Mouse (Mus musculus): ENCODE results near the gene Ppp6r3. TPM values are rescaled to one million over a fixed set of nuclear protein-coding genes. Genes with fewer than 3 reads are reported as not detected.

Ppp6r3 gene
- polyA plus RNA-seq, 1 experiment from 2014 or later = 75.5 TPM

DNA sequence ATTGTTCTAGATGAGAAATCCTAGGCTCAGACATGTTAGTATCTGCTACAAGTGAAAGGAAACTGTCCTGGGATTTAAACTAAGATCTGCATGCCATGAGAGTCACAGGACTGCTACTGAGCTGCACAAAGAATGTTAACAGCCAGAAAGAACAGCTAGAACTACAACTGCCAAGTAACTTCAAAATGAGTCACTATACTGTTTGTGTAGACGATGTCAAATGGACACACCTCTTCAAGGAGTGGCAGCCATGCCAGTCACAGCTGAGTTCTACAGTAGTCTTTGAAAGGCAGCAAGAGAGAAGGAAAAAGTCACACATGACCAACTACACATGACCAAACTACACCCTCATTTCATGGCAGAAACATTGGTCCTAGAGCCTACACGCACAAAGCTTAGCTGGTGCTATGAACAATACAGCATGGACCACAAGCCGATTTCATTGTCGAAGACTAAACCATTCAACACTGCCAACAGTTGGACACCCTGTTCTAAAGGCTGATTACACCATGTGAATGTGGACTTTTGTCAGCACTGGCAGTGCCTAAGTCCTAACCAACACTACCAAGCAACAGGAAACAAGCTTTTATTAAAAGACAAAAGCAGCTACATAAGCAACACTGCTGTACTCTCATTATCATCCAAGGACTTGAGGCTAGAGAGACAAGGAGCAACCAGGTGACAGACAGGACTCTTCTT lies 55.9 kb downstream of the Ppp6r3 start:
- no peak overlapping the region for H3K4me2 ChIP-seq
- H3K27ac ChIP-seq = no peak overlapping the region
- no peaks in the 10 kb centered on the region for H3K4me1 ChIP-seq (replicated peaks)
- no peak overlapping the region for H3K9ac ChIP-seq (replicated peaks)
- H3K4me3 ChIP-seq (replicated peaks) = no peak overlapping the region
- no peak for ATAC-seq (ENCODE audit: insufficient number of reproducible peaks, insufficient read depth, low FRiP score, low TSS enrichment, low read depth)
- H3K27me3 ChIP-seq = no peaks in the 10 kb centered on the region
- H3K36me3 ChIP-seq = peaks cover 85% of the 10 kb centered on the region
- WGBS = 97% methylated on average over 4 of the region's 4 CpGs
- H3K9me3 ChIP-seq = no peaks in the 10 kb centered on the region

DNA sequence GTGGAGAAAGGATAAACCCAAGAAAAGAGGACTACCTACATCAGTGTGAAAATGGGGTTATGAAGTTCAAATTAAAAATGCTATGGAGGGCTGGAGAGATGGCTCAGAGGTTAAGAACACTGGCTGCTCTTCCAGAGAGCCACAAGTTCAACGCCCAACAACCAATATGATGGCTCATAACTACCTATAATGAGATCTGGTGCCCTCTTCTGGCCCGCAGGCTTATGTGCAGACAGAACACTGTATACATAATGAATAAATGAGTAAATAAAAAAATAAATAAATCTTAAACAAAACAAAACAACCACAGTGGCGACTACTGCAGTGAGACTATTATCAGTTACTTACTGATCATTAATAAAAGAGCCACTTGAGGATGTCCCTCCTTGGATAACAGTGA lies 78.3 kb downstream of the Ppp6r3 start:
- no peaks in the 10 kb centered on the region for H3K9me3 ChIP-seq
- ATAC-seq (ENCODE audit: insufficient number of reproducible peaks, insufficient read depth, low FRiP score, low TSS enrichment, low read depth) = no peak
- no peak overlapping the region for H3K9ac ChIP-seq (replicated peaks)
- no peaks in the 10 kb centered on the region for H3K27me3 ChIP-seq
- no peaks in the 10 kb centered on the region for H3K4me1 ChIP-seq (replicated peaks)
- H3K4me2 ChIP-seq = no peak overlapping the region
- H3K27ac ChIP-seq = no peak overlapping the region
- 95% methylated on average over 3 of the region's 3 CpGs for WGBS
- no peak overlapping the region for H3K4me3 ChIP-seq (replicated peaks)
- peaks cover 87% of the 10 kb centered on the region for H3K36me3 ChIP-seq

DNA sequence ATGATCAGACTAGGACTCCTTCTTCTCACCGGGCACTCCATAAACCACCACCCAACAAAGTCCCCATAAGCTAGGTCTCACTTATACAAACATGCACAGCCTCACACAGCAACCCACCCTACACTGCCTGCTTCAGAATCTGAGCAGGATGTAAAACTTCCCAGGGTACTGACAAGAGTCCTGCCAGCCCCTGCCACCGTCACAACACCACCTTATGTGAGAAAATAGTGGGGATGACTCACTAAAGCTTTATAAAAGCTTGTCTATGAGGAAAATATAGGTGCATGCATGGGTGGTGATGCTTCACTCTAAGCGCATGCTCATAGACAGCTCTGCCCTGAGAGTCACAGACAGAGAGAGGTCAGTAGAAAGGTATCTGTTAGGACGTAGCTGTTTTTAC lies 85.7 kb downstream of the Ppp6r3 start:
- no peaks in the 10 kb centered on the region for H3K9me3 ChIP-seq
- no peak for ATAC-seq (ENCODE audit: insufficient number of reproducible peaks, insufficient read depth, low FRiP score, low TSS enrichment, low read depth)
- no peak overlapping the region for H3K9ac ChIP-seq (replicated peaks)
- H3K4me1 ChIP-seq (replicated peaks) = no peaks in the 10 kb centered on the region
- 97% methylated on average over 4 of the region's 4 CpGs for WGBS
- H3K4me3 ChIP-seq (replicated peaks) = no peak overlapping the region
- H3K4me2 ChIP-seq = no peak overlapping the region
- no peaks in the 10 kb centered on the region for H3K27me3 ChIP-seq
- H3K27ac ChIP-seq = no peak overlapping the region
- peaks cover 97% of the 10 kb centered on the region for H3K36me3 ChIP-seq

DNA sequence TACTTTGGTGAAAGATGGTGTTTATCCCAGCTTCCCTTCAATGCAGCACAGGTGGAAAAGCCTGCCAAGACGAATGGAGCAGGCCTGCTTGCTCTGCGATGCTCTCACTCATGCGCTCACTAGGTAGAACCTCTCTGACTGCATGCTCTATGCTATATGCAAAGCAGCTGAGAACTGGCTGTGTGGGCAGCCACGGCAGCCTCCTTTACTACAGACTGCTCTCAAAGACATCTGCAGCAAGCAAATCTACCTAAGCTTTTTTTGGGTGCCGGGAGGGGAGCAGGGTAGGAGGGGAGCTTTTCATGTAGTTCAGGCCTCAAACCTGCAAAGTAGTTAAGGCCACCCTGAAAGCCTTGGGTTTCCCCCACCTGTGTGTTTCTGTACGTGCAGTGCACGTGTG lies 92.7 kb downstream of the Ppp6r3 start:
- Histone ChIP-seq H3K4me2 (no peak overlapping the region), H3K9me3 (no peaks in the 10 kb centered on the region), H3K36me3 (peaks cover 91% of the 10 kb centered on the region), H3K27ac (no peak overlapping the region), H3K27me3 (no peaks in the 10 kb centered on the region), H3K4me1 (replicated peaks) (no peaks in the 10 kb centered on the region), H3K4me3 (replicated peaks) (no peak overlapping the region), H3K9ac (replicated peaks) (no peak overlapping the region)
- WGBS = 95% methylated on average over 7 of the region's 7 CpGs
- no peak for ATAC-seq (ENCODE audit: insufficient number of reproducible peaks, insufficient read depth, low FRiP score, low TSS enrichment, low read depth)

DNA sequence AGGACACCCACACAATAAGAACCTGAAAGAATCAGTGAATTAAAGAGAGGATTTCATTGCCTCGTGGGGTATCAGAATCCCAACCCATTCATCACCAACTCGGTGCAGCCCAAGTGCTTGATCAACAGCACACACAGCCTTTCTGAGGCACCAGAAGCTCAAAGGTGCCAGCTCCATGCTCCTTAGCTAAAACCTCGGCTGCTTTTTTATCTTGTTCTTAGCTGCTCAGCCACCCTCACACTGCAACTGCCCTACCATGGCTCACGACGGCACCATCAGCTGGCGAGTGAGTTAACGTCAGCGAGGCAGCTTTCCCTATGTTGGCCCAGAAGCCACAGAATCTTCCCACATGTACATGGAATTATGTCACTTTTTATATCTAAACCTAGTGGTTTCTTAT lies 95.4 kb downstream of the Ppp6r3 start:
- Histone ChIP-seq H3K9me3 (no peaks in the 10 kb centered on the region), H3K4me3 (replicated peaks) (no peak overlapping the region), H3K36me3 (peaks cover 89% of the 10 kb centered on the region), H3K27me3 (no peaks in the 10 kb centered on the region), H3K4me2 (no peak overlapping the region), H3K9ac (replicated peaks) (no peak overlapping the region), H3K27ac (no peak overlapping the region), H3K4me1 (replicated peaks) (no peaks in the 10 kb centered on the region)
- no peak for ATAC-seq (ENCODE audit: insufficient number of reproducible peaks, insufficient read depth, low FRiP score, low TSS enrichment, low read depth)
- WGBS = 92% methylated on average over 8 of the region's 8 CpGs

DNA sequence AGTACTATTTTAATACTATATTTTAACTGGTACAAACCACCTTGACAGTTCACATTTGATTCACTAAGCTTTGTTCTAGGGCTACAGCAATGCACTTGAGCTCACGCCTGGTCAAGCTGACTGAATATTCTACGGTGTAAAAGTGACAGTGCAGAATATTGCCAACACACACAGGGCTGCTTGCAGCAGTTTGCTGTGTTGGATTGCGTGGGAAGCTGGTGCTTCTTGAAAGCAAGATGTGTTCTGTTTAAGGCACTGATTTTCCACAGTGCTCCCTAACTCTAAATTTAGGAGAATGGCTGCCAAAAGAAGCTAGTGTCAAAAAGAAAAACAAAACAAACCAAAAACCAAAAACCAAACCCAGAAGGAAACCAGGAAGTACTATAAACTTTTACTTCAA lies 98.6 kb downstream of the Ppp6r3 start:
- Histone ChIP-seq H3K4me2 (no peak overlapping the region), H3K27me3 (no peaks in the 10 kb centered on the region), H3K9ac (replicated peaks) (no peak overlapping the region), H3K9me3 (no peaks in the 10 kb centered on the region), H3K4me1 (replicated peaks) (no peaks in the 10 kb centered on the region), H3K4me3 (replicated peaks) (no peak overlapping the region), H3K27ac (no peak overlapping the region), H3K36me3 (peaks cover 91% of the 10 kb centered on the region)
- ATAC-seq (ENCODE audit: insufficient number of reproducible peaks, insufficient read depth, low FRiP score, low TSS enrichment, low read depth) = no peak
- WGBS = 95% methylated on average over 3 of the region's 3 CpGs

DNA sequence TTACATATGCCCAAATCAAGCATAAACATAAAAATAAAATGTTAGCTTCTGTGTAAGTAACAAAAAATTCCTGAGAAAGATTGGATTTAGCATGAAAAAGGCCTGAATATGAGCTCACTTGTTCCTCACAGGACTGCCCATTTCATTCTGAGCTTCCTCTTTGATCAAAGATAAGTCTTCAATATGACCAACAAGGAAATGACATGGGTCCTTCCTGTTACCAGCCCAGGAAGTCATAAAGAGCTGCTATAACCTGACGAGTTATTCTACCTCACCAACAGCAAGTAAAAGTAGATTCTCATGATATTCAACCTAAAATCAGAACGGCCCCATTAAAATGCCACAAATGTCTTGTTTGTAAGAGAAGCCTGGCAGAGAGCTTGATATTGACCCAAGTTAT lies 104.3 kb downstream of the Ppp6r3 start:
- Histone ChIP-seq H3K4me2 (no peak overlapping the region), H3K36me3 (peaks cover 100% of the 10 kb centered on the region)
- no peak for ATAC-seq (ENCODE audit: insufficient number of reproducible peaks, insufficient read depth, low FRiP score, low TSS enrichment, low read depth)

DNA sequence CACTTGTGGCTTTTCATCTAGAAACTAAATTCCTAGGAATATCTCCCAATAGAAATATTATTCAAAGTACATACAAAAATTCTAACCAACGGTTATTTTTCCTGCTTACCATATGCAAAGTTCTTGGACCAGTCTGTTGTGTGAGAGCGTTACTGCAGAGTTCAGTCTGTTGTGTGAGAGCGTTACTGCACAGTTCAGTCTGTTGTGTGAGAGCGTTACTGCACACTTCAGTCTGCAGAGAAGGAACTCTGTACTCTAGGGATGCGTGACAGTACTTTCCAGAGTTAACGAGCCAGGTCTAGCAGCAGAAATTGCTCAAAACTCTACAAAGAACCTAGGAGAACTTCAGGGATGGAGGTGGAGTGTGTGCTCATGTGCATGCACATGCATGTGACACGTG lies 108.0 kb downstream of the Ppp6r3 start:
- H3K27me3 ChIP-seq = no peaks in the 10 kb centered on the region
- H3K4me1 ChIP-seq (replicated peaks) = no peaks in the 10 kb centered on the region
- H3K27ac ChIP-seq = no peak overlapping the region
- ATAC-seq (ENCODE audit: insufficient number of reproducible peaks, insufficient read depth, low FRiP score, low TSS enrichment, low read depth) = no peak
- peaks cover 100% of the 10 kb centered on the region for H3K36me3 ChIP-seq
- no peak overlapping the region for H3K4me2 ChIP-seq
- no peaks in the 10 kb centered on the region for H3K9me3 ChIP-seq
- H3K9ac ChIP-seq (replicated peaks) = no peak overlapping the region
- 95% methylated on average over 7 of the region's 7 CpGs for WGBS
- no peak overlapping the region for H3K4me3 ChIP-seq (replicated peaks)

More for the DNA sequence above, 104.3 kb downstream of the Ppp6r3 start:
- no peak overlapping the region for H3K9ac ChIP-seq (replicated peaks)
- H3K9me3 ChIP-seq = no peaks in the 10 kb centered on the region
- H3K27ac ChIP-seq = no peak overlapping the region
- H3K4me1 ChIP-seq (replicated peaks) = no peaks in the 10 kb centered on the region
- no peaks in the 10 kb centered on the region for H3K27me3 ChIP-seq
- WGBS = 93% methylated on average over 2 of the region's 2 CpGs
- no peak overlapping the region for H3K4me3 ChIP-seq (replicated peaks)

DNA sequence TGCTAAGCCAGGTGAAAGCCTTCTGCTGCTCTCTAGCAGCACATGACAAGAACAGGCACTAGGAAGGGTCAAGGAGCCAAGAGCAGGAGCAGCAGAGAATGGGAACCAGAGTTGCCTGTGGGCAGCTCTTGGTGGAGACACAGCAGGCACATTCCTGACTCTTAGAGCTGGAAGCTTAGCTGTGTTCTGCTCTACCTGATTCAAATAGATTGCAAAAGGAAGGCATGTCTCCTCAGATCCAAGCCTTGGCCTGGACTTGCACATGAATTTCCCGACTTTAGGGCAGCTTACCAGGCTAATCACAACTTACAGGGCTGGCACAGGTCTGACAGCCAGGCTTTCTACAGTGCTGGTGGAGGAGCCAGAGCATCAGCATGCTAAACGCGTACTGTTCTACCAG lies 115.6 kb downstream of the Ppp6r3 start:
- no peak for ATAC-seq (ENCODE audit: insufficient number of reproducible peaks, insufficient read depth, low FRiP score, low TSS enrichment, low read depth)
- WGBS = 96% methylated on average over 3 of the region's 3 CpGs
- no peak overlapping the region for H3K4me2 ChIP-seq

DNA sequence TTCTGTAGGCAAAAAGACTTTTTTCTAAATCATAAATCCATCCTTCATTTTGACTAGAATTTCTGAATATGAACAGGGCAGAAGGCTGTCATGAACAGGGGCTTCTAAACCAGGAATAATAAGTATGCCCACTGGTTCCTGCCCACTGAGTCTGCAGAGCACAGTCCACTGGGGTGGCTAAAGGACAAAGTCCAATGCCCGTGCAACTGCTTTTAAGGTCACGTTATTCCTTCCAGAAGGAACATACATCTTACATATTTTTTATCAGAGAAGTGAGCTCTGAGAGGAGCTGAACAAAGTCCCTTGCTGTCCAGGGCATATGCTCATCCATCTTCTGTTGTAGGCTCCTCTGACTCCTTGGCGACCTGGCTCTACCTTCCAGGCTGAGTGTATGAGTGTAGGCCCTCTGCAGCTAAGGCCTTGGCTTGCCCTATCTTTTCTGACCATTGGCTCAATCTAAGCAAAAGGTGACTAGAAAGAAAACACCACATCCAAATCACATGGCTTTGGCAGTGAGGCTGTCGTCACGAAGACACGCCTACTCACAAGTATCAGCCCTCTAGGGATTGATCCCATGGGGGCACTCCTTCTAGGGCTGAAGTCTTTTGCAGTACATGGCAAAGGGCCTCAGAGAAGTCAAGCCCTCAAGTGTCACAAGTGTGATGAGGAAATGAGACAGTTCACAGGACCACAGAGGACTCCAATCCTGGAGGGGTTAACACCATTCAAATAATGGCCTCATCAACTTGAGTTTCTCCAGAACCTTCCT lies 117.0 kb downstream of the Ppp6r3 start:
- no peaks in the 10 kb centered on the region for H3K27me3 ChIP-seq
- no peak overlapping the region for H3K27ac ChIP-seq
- no peak overlapping the region for H3K4me3 ChIP-seq (replicated peaks)
- H3K4me2 ChIP-seq = no peak overlapping the region
- H3K36me3 ChIP-seq = peaks cover 100% of the 10 kb centered on the region
- no peaks in the 10 kb centered on the region for H3K4me1 ChIP-seq (replicated peaks)
- no peak for ATAC-seq (ENCODE audit: insufficient number of reproducible peaks, insufficient read depth, low FRiP score, low TSS enrichment, low read depth)
- 94% methylated on average over 6 of the region's 6 CpGs for WGBS
- no peak overlapping the region for H3K9ac ChIP-seq (replicated peaks)
- H3K9me3 ChIP-seq = no peaks in the 10 kb centered on the region

More for the DNA sequence above, 115.6 kb downstream of the Ppp6r3 start:
- Histone ChIP-seq H3K4me3 (replicated peaks) (no peak overlapping the region), H3K9me3 (no peaks in the 10 kb centered on the region), H3K4me1 (replicated peaks) (no peaks in the 10 kb centered on the region), H3K36me3 (peaks cover 100% of the 10 kb centered on the region), H3K27me3 (no peaks in the 10 kb centered on the region), H3K27ac (no peak overlapping the region), H3K9ac (replicated peaks) (no peak overlapping the region)

DNA sequence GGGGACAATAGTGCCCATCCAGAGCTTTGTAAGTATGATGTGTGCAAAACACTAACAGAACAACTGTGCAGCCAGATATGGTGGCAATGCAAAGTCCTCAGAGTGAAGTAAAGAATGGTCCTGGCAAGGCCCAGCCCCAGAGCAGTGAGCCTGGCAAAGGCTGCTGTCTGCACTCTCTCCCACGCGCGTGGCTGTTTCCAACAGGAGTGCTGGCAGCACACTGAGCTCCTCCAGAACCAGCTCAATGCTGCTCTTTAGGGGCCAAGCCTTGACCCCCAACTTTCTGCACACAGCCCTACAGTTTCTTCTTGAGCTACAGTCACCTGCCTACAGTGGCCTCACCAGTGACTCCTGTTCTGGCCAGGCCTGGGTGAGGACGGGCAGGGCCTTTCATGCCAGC lies 117.8 kb downstream of the Ppp6r3 start:
- no peak overlapping the region for H3K4me3 ChIP-seq (replicated peaks)
- H3K27ac ChIP-seq = no peak overlapping the region
- no peak for ATAC-seq (ENCODE audit: insufficient number of reproducible peaks, insufficient read depth, low FRiP score, low TSS enrichment, low read depth)
- 98% methylated on average over 4 of the region's 4 CpGs for WGBS
- H3K27me3 ChIP-seq = no peaks in the 10 kb centered on the region
- peaks cover 100% of the 10 kb centered on the region for H3K36me3 ChIP-seq
- no peak overlapping the region for H3K9ac ChIP-seq (replicated peaks)
- H3K4me2 ChIP-seq = no peak overlapping the region
- H3K4me1 ChIP-seq (replicated peaks) = no peaks in the 10 kb centered on the region
- no peaks in the 10 kb centered on the region for H3K9me3 ChIP-seq
